Mouse (Mus musculus) hindbrain, embryonic 16.5 days (tissue): Measurements from ENCODE around the gene Kpna6. TPM values are rescaled to one million over a fixed set of nuclear protein-coding genes. Genes with fewer than 3 reads are reported as not detected.
A peak's percentile ranks its signal among the peaks of the same experiment; 100 is the strongest.

Experiments used
- ATAC-seq: fragments of 200-750 bp; cut with Nextera tagmentation; 2 replicates; pipeline ENCODE4 v1.8.0; 2017; ENCODE audit warnings: moderate TSS enrichment, moderate library complexity
- H3K27ac ChIP-seq: fragments of 300-500 bp; sonication (generic); 2 replicates; pipeline ENCODE4 v1.5.1; 2014; ENCODE audit warnings: low read depth, mild to moderate bottlenecking, control low read depth, low read length, moderate library complexity
- H3K27me3 ChIP-seq: fragments of 300-500 bp; sonication (generic); replicated peaks from 2 replicates; pipeline ENCODE4 v1.6.1; 2014; ENCODE audit warnings: low read length; ENCODE audit not compliant: control insufficient read depth, insufficient read depth
- H3K36me3 ChIP-seq: fragments of 300-500 bp; sonication (generic); 2 replicates; pipeline ENCODE4 v1.6.1; 2014; ENCODE audit warnings: mild to moderate bottlenecking, low read length, moderate library complexity, mixed read lengths; ENCODE audit not compliant: control insufficient read depth, insufficient read depth
- H3K4me1 ChIP-seq: fragments of 300-500 bp; sonication (generic); 2 replicates; pipeline ENCODE4 v1.6.1; 2014; ENCODE audit warnings: low read depth, low read length; ENCODE audit not compliant: control insufficient read depth, insufficient read depth
- H3K4me2 ChIP-seq: fragments of 300-500 bp; sonication (generic); 2 replicates; pipeline ENCODE4 v1.6.1; 2014; ENCODE audit warnings: mild to moderate bottlenecking, low read length, control low read depth, moderate library complexity
- H3K4me3 ChIP-seq: fragments of 300-500 bp; sonication (generic); 2 replicates; pipeline ENCODE4 v1.5.1; 2014; ENCODE audit warnings: mild to moderate bottlenecking, low read length, control low read depth, moderate library complexity
- H3K9ac ChIP-seq: fragments of 300-500 bp; sonication (generic); 2 replicates; pipeline ENCODE4 v1.6.1; 2014; ENCODE audit warnings: low read depth, mild to moderate bottlenecking, control low read depth, low read length, moderate library complexity
- H3K9me3 ChIP-seq: fragments of 300-500 bp; sonication (generic); 2 replicates; pipeline ENCODE4 v1.6.1; 2014; ENCODE audit warnings: mild to moderate bottlenecking, low read length, moderate library complexity; ENCODE audit not compliant: control insufficient read depth
- WGBS: fragments of 180-500 bp; shearing (Covaris S2); extraction: QIAGEN DNeasy Blood & Tissue Kit; methylation state at CpG from one replicate; pipeline ENCODE4 v1.1.7; 2014; 5-methylcytosine and 5-hydroxymethylcytosine counted together
- polyA plus RNA-seq: library from polyadenylated mRNA; unstranded; fragments of >200 nt; fragmentation: Nextera tagmentation; extraction: Ambion mirVana; gene quantifications from 2 replicates; pipeline ENCODE4 v1.2.1, GENCODE M21; 2015

The Kpna6 gene
- polyA plus RNA-seq, 1 experiment from 2014 or later: 18.2 TPM

GRCm38 (mm10) chr4:129639221-129639620 is 33.3 kb downstream of the Kpna6 start:
- no peak overlapping the region for H3K27ac ChIP-seq
- no peaks in the 10 kb centered on the region for H3K9me3 ChIP-seq
- H3K4me1 ChIP-seq: peaks cover 22% of the 10 kb centered on the region
- ATAC-seq: no peak
- H3K36me3 ChIP-seq: peaks cover 27% of the 10 kb centered on the region
- 79% methylated on average over 15 of the region's 15 CpGs for WGBS
- H3K9ac ChIP-seq: no peak overlapping the region; the same call in 1 of the 2 replicates
- no peaks in the 10 kb centered on the region for H3K27me3 ChIP-seq
- H3K4me2 ChIP-seq: peak overlapping the region; percentile 93
- H3K4me3 ChIP-seq: peak overlapping the region; percentile 69

- H3K27ac ChIP-seq: no peak overlapping the region
- peaks cover 72% of the 10 kb centered on the region for H3K36me3 ChIP-seq
- no peak overlapping the region for H3K4me3 ChIP-seq
- no peaks in the 10 kb centered on the region for H3K9me3 ChIP-seq
- no peak for ATAC-seq
- H3K27me3 ChIP-seq: no peaks in the 10 kb centered on the region
- H3K4me1 ChIP-seq: peaks cover 13% of the 10 kb centered on the region; the same call in 1 of the 2 replicates
- H3K9ac ChIP-seq: no peak overlapping the region
- 95% methylated on average over 6 of the region's 6 CpGs for WGBS
- H3K4me2 ChIP-seq: no peak overlapping the region
Observed at GRCm38 (mm10) chr4:129633852-129634251, 38.7 kb downstream of the Kpna6 start.

GRCm38 (mm10) chr4:129631867-129632266 is 40.7 kb downstream of the Kpna6 start:
- WGBS: 92% methylated on average over 12 of the region's 12 CpGs
- peaks cover 5% of the 10 kb centered on the region; the same call in 1 of the 2 replicates for H3K4me1 ChIP-seq
- H3K9ac ChIP-seq: no peak overlapping the region
- no peak for ATAC-seq
- no peaks in the 10 kb centered on the region for H3K27me3 ChIP-seq
- no peak overlapping the region for H3K4me3 ChIP-seq
- H3K36me3 ChIP-seq: peaks cover 79% of the 10 kb centered on the region
- no peak overlapping the region for H3K27ac ChIP-seq
- no peaks in the 10 kb centered on the region for H3K9me3 ChIP-seq
- H3K4me2 ChIP-seq: no peak overlapping the region

DNA sequence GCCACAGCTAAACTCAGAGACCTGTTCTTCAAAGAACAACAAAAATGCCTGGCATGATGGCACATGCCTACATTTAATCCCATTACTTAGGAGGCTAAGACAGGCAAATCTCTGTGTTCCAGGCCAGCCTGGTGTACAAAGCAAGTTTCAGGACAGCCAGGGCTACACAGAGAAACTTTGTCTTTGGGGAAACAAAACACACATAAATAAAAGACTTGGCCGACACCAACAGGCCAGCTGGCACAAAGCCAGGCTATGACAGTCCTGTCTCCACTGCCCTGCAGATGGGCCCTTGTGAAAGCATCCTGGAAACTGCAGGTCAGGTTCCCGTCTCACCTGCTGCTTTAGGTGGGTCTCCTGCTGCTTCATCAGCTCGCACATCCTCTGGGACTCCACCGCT is 41.6 kb downstream of the Kpna6 start:
- Histone ChIP-seq H3K4me3 (no peak overlapping the region), H3K4me2 (no peak overlapping the region), H3K9ac (no peak overlapping the region), H3K27me3 (no peaks in the 10 kb centered on the region), H3K36me3 (peaks cover 72% of the 10 kb centered on the region), H3K27ac (0 out of 2 replicates have a peak overlapping the region, but pooled peaks have one; percentile 17), H3K9me3 (no peaks in the 10 kb centered on the region), H3K4me1 (peaks cover 5% of the 10 kb centered on the region; the same call in 1 of the 2 replicates)
- WGBS: 62% methylated on average over 4 of the region's 4 CpGs
- ATAC-seq: no peak

GRCm38 (mm10) chr4:129626035-129626434 is 46.5 kb downstream of the Kpna6 start:
- ATAC-seq: no peak
- H3K36me3 ChIP-seq: peaks cover 38% of the 10 kb centered on the region
- H3K4me2 ChIP-seq: no peak overlapping the region
- H3K27me3 ChIP-seq: no peaks in the 10 kb centered on the region
- no peak overlapping the region for H3K27ac ChIP-seq
- H3K9me3 ChIP-seq: no peaks in the 10 kb centered on the region
- no peak overlapping the region for H3K4me3 ChIP-seq
- H3K4me1 ChIP-seq: peaks cover 35% of the 10 kb centered on the region
- WGBS: 70% methylated on average over 6 of the region's 6 CpGs
- no peak overlapping the region for H3K9ac ChIP-seq

- H3K27ac ChIP-seq: peak overlapping the region; percentile 97
- ATAC-seq: no peak
- peaks cover 33% of the 10 kb centered on the region for H3K36me3 ChIP-seq
- no peaks in the 10 kb centered on the region for H3K9me3 ChIP-seq
- H3K4me2 ChIP-seq: peak overlapping the region; percentile 73
- H3K9ac ChIP-seq: no peak overlapping the region
- 46% methylated on average over 4 of the region's 4 CpGs for WGBS
- no peaks in the 10 kb centered on the region for H3K27me3 ChIP-seq
- H3K4me3 ChIP-seq: no peak overlapping the region
- H3K4me1 ChIP-seq: peaks cover 38% of the 10 kb centered on the region
Observed at GRCm38 (mm10) chr4:129625496-129625895, 47.1 kb downstream of the Kpna6 start.

GRCm38 (mm10) chr4:129625029-129625370 is 47.6 kb downstream of the Kpna6 start:
- WGBS: 3% methylated on average over 6 of the region's 6 CpGs
- no peaks in the 10 kb centered on the region for H3K27me3 ChIP-seq
- H3K9me3 ChIP-seq: no peaks in the 10 kb centered on the region
- peaks cover 38% of the 10 kb centered on the region for H3K4me1 ChIP-seq
- ATAC-seq: 0 out of 2 replicates have a peak, but pooled peaks have one; percentile 7
- H3K36me3 ChIP-seq: peaks cover 29% of the 10 kb centered on the region
- H3K4me3 ChIP-seq: peak overlapping the region; percentile 73
- H3K27ac ChIP-seq: peak overlapping the region; percentile 97
- H3K4me2 ChIP-seq: peak overlapping the region; percentile 73
- peak overlapping the region; percentile 86 for H3K9ac ChIP-seq

DNA sequence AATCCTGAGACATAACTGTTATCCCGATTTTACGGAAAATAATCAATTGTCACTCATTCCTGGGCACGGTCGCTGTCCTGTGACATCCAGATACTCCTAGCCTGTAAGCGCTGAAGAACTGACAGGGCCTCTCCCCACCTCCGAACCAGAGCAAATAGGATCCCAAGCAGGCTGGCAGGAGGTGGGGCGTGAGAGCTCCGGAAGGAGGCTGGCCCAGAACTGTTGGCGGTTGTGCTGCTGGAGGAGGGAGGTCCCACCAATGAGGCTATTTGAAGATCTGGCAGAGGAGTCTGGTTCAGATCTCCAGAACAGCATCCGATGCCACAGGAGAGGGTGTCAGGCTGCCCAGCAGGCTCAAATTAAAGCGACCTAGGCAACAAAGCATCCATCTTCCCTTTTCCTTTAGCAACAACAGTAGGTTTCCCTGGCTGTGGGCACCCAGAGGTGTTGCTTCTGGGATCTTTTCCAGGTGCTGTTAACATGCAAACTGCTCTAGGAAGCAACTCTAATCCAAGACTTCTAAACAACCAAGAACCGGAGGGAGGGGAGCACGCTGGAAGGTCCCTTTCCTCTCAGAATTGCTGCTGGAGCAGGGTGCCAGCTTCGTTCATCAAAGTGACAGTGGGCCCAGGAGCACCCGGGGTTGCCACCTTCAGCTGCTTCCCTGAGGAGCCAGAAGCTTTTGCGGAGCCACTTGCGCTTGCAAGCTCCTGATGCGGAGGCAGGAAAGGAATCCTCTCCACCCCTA is 48.1 kb downstream of the Kpna6 start:
- Histone ChIP-seq H3K36me3 (peaks cover 24% of the 10 kb centered on the region), H3K9ac (peak overlapping the region; percentile 86), H3K4me2 (peak overlapping the region; percentile 73), H3K27me3 (no peaks in the 10 kb centered on the region), H3K4me3 (peak overlapping the region; percentile 73), H3K4me1 (peaks cover 38% of the 10 kb centered on the region), H3K9me3 (no peaks in the 10 kb centered on the region), H3K27ac (peak overlapping the region; percentile 97)
- 2% methylated on average over 18 of the region's 18 CpGs for WGBS
- ATAC-seq: peak; percentile 95

DNA sequence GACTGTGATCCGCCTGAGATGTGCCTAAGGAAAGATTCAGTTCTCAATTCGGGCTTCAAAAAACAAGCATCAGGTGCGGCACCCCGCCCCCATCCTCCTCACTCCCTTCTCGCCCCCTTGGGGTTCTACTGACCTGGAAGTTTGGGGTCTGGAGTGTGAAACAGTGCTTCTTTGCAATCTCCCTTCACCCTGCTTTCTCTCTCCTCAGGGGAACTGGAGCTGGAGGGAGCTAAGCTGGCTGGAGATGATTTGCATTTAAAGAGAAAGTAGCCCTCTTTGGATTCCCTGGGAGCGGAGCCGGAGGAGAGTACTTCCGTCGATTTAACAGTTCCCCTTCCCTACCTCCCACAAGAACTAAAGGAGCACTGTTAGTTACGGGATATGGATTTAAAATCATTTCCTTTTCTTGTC is 48.9 kb downstream of the Kpna6 start, which contains the start of gene Ccdc28b:
Gene Ccdc28b, minus strand, starts transcription at position 267 of the 411 bp plus-strand sequence.
- Histone ChIP-seq H3K27me3 (no peaks in the 10 kb centered on the region), H3K9me3 (no peaks in the 10 kb centered on the region), H3K36me3 (peaks cover 16% of the 10 kb centered on the region), H3K27ac (peak within 1 kb of the TSS; percentile 97), H3K4me1 (peaks cover 38% of the 10 kb centered on the region), H3K4me3 (peak within 1 kb of the TSS; percentile 73), H3K4me2 (peak within 1 kb of the TSS; percentile 73), H3K9ac (peak within 1 kb of the TSS; percentile 86)
- peak; percentile 28 for ATAC-seq
- WGBS: 0% methylated on average over 10 of the region's 10 CpGs
